Comparison of ENCODE assay signal across 13 mouse cellular contexts in the genomic region with DNA sequence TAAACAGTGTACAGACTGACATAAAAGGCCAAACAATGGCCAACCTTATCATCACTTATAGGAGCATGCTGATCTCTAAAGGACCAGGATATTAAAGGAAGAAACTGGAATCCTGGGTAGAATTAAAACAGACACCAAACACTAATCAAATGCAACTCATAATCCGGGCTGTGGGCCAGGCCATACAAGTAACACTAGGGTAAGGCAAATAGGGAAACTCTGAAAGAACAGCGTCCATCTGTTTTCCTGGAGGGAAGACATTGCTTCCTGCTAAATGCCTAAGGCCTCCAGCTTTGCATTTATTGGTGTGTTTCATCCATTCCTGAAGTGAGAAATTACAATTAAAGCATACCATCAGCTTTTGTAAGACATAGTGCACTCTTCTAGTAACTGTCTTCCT.
"Had no signal": no experiment of that assay in that cellular context is flagged by ENCODE, and none has a peak within 500 bp of the region (broad histone marks: within the 10 kb centered on the region; RNA-seq: fewer than 3 reads in every experiment).

No protein-coding gene starts in this region.

- H3K4me3 ChIP-seq: limb, embryonic 10.5 days; liver, embryonic 15.5 days; midbrain, embryonic 13.5 days; myocyte; neural tube, embryonic 12.5 days had no signal

- H3K4me2 ChIP-seq: liver, embryonic 11.5 days; liver, embryonic 15.5 days; midbrain, embryonic 13.5 days; neural tube, embryonic 12.5 days had no signal

- ATAC-seq: lung, postnatal 0 days; midbrain, embryonic 13.5 days had no signal

- H3K9me3 ChIP-seq: limb, embryonic 10.5 days; liver, embryonic 15.5 days; midbrain, embryonic 13.5 days; neural tube, embryonic 12.5 days had no signal

- H3K9ac ChIP-seq: liver, embryonic 15.5 days; midbrain, embryonic 13.5 days; neural tube, embryonic 12.5 days had no signal

- DNase-seq: kidney, adult 8-10 months; kidney, postnatal 25 days; lung, adult 2 months; lung, postnatal 36 days; thymus, adult 18-20 months; thymus, postnatal 14 days had no signal

- H3K27me3 ChIP-seq: liver, embryonic 15.5 days; midbrain, embryonic 13.5 days; neural tube, embryonic 12.5 days had no signal

- H3K27ac ChIP-seq: limb, embryonic 10.5 days; liver, embryonic 15.5 days; midbrain, embryonic 13.5 days; neural tube, embryonic 12.5 days had no signal

- H3K4me1 ChIP-seq: limb, embryonic 10.5 days; liver, embryonic 15.5 days; midbrain, embryonic 13.5 days; neural tube, embryonic 12.5 days had no signal
